Mouse (Mus musculus): ENCODE results near the gene Gm28308. TPM values are rescaled to one million over a fixed set of nuclear protein-coding genes. Genes with fewer than 3 reads are reported as not detected.

Gene Gm28308
- total RNA-seq, 2 experiments from 2014 or later = not detected

DNA sequence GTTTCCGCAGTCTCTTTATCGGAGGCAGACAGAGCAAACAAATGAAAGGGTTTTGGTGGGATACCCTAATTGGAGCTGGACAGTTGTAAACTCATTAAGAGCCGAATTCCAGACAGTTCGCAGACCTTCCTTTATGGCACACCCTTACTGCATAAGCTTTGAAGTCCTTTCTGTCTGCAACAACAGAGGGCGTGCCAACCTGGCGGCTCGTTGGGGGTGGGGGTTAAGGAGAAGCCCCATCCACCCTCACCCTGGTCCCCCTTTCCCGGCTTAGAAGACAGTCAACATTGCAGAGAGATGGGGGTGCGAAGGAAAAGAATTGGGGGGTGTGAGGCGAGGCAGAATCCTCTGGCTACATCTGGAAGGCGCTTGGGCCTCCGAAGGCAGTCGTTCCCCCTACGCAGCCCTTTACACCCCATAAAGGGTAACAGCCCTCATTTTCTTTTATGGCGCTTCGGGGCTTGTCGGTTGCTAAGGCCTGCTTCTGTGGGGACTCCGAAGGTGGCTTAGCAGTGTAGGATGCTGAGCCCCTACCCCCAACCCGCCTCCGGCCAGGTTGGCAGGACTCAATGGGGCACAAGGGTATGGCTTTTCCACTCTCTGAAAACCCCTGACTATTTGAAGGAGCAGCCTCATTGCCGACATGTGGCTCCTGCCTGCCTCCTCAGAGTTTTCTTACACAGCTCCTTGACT is 9.0 kb upstream of the Gm28308 start:
- 0 out of 2 replicates have a peak, but pooled peaks have one; percentile 25 for ATAC-seq (replicated peaks; ENCODE audit: low FRiP score, poor library complexity, severe bottlenecking)

DNA sequence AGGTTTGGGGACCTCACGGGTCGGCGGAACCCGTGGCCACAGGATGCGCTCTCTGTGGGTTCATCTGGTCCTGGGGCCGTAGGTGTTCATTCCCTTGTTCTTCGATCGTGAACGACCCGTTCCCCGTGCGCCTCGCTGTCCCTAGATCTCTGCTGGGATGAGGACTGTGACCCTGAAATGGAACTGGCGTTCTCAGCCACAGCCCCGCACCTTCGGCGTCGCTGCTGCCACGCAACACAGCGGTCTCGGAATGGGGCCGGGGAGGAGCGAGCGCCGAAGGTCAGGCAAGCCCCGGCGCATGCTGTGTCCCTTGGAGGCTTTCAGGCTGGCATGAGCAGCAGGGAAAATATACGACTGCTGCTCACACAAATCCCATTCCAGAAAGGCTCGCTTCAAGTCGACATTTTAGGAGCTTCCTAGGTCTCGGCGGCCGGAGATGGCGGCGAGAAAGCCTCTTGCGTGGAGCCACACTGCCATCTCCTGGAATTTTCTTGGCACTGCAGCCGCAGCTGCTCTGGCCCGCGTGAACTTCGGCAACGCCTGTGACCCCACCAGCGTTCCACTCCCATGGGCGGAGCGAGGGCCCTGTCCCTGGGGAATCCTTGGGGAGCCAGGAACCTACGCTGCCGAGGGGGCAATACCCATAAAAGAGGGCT is 8.3 kb upstream of the Gm28308 start, which contains the start of gene Hoxa7:
Gene Hoxa7 (minus strand): TSS at position 518 of the 656 bp plus-strand sequence.
- ATAC-seq (replicated peaks; ENCODE audit: low FRiP score, poor library complexity, severe bottlenecking) = peak; percentile 75

DNA sequence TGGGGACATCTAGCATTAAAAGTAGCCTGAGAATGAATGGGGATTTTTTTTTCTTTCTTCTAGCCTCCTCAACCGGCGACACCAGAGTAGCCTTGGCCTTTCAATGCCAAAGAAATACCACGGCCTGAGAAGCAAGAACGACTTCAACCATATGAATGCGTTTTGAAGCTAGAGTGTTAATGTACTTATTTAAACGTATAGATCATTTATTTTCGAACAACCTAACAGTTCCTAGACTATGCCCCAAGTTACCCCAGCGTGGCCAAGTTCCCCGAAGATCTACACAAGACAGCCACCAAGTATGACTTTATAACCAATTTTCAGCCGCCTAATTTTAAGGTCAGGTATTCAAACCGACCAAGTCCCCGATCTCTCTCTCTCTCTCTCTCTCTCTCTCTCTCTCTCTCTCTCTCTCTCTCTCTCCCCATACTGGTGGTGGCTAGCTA is 7.7 kb upstream of the Gm28308 start:
- ATAC-seq (replicated peaks; ENCODE audit: low FRiP score, poor library complexity, severe bottlenecking) = no peak

DNA sequence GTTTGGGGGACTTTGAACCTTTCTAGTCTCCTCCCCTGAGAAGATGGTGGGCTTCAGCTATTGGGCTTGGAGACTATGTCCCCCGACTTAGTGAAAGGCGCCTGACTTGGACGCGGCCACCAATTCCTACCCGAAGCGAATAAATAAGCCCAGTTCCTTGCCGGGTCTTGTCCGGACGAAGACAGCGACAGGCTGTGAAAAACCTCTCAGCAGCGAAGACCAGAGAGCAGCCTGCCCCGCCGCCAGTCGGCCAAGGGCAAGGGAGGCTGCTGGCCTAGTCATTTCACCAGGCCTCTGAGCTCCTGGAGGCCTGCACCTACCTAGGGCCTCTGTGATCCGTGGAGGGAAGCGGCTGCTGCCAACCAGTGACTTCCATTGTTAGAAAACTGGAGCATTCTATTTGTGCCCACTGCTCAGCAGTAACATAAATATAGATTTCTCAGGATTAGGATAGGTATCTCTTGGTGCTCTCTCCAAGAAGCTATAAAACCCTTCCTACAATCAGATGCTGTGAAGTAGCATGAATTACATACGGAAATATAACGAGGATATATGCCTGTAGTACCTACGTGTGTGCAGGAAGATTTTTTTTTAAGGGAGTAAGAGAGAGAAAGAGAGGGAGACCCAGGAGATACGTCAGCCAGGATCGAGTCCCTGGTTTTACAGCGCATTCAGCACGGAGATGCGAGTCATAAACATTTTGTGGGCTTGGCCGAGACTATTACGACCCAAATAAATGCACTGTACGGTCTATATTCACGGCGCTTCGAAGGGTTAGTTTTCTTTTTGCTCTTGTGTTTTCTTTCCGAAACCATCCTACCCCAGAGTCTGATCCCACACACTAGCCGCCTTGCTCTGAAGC is 7.1 kb upstream of the Gm28308 start:
- ATAC-seq (replicated peaks; ENCODE audit: low FRiP score, poor library complexity, severe bottlenecking) = no peak

DNA sequence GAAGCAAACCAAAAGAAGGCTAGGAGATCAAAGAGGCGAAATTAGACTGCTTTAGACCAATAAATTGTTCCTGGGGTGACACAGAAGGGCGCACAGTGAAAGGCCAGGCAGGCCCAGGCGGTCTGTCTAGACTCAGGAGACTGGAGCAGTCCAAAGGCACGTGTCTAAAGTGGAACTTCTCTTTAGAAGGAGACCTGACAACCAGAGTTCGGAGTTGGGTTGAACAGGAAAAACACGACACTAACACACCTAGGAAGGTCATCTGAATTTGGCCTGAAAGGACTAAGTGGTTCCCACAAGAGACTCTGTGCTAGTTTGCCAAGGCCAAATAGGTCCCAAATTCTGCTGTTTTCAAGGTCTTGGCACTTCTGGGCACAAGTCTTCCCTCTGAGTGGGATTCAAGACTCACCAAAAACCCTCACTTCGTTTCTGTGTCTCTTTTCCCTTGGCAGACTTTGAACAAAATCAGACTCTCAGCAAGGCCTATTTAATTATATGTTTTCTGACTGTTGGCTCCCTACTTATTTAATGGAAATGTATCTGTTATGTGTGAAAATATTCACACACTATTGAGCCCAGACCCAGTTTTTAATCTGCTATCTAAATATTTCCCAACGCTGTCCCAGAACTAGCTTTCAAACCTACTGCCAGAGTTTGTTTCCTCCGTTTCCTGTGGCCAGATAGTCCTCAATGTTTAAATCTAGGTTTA is 6.2 kb upstream of the Gm28308 start:
- no peak for ATAC-seq (replicated peaks; ENCODE audit: low FRiP score, poor library complexity, severe bottlenecking)

DNA sequence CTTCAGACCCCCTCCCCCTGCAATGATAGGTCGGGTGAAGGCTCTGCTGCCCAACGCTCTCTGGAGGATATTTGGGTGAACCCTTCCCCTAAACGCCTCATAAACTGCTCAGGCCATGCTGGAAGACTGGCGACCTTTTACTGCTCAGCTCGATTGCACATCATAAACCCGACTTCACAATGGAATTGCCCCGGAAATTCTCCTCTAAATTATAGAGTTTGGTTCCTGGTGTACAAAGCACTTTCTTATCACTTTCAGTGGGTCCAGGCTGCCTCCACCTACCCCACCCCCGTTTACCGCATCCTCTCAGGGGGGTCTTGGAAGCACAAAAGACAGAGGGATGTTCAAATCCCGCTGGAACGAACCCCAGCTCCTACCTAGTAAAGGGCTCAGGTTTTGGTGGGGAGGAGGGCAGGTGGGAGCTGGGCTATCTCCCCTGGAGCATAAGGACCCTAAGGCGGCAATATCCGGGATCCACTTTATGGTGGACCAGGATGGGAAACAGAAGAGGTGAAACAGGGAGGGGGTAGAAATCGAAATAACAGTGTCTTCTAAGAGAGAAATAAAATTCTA is 5.6 kb upstream of the Gm28308 start:
- ATAC-seq (replicated peaks; ENCODE audit: low FRiP score, poor library complexity, severe bottlenecking) = no peak

DNA sequence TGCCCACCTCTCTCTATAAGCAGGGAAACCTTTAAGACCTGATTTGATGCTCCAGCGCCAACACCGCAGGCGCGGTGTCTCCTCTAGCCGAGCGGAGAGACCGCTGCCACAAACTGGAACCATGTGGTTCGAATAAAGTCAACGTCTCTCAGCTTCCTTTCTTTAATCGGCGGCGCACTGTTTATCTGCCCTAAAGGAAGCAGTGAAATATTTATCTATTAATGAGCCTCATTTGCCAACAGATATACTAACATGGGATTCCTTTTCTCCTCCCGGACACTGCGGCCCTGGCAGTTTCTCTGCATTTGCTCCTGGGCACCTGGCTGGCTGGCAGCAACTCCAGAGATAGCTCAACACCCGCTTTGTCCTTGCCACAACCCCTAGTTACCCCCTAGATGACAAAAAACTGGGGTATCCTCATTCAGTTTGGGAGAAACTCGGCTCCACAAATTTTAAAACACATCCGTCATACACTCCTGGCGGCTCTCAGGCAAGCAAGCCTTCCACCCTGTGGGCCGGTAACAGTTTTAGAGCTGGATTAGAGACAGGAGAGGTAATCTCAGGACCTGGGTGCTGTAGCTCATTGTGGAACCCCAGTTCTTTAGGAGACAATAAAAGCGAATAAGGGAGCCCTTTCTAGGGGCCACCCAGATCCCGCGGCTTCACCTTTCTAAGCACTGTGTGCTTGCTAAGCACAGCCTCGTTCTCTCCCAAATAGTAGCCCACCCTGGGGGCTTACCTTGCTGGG is 4.9 kb upstream of the Gm28308 start:
- no peak for ATAC-seq (replicated peaks; ENCODE audit: low FRiP score, poor library complexity, severe bottlenecking)

DNA sequence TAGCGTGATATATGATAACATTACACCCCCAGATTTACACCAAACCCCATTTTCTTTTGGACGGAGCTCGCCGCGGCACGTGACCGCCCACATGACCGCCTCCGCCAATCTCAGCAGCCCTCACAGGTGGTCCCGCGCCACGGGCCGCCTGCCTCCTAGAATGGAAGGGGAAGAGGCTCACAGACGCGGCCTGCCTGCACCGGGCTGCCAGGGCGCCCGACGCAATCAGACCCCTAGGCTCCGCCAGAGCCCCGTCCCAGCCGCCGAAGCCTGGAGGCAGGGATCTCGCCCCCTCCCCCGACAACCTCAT is 4.3 kb upstream of the Gm28308 start:
- ATAC-seq (replicated peaks; ENCODE audit: low FRiP score, poor library complexity, severe bottlenecking) = no peak

DNA sequence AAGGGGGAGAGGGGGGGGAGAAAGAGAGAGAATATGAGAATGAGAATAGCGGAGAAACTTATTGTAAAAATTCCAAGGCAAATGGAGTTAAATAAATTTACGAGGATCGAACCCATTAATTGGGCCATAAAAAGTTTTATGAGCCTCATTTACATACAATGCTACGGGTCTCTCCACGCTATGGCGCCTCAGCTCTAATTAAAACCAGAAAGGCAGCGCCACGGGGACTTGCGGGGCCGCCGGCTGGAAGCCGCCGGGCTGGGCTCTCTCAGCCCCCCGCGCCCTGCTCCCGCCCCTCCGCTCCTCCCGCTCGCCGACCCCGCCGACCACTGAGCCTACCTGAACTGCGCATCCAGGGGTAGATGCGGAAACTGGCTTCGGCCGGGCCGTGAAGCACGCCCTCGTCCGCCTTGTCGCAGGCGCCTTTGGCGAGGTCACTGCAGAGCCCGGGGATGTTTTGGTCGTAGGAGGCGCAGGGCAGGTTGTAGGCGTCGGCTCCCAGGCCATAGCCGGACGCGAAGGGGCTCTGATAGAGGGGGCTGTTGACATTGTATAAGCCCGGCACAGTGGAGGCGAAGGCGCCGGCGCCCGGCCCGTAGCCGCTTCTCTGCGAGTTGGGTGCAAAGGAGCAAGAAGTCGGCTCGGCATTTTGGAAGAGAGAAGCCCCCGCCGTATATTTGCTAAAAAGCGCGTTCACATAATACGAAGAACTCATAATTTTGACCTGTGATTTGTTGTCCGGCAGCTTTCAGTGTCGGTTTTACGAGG is 3.7 kb upstream of the Gm28308 start:
- ATAC-seq (replicated peaks; ENCODE audit: low FRiP score, poor library complexity, severe bottlenecking) = no peak

DNA sequence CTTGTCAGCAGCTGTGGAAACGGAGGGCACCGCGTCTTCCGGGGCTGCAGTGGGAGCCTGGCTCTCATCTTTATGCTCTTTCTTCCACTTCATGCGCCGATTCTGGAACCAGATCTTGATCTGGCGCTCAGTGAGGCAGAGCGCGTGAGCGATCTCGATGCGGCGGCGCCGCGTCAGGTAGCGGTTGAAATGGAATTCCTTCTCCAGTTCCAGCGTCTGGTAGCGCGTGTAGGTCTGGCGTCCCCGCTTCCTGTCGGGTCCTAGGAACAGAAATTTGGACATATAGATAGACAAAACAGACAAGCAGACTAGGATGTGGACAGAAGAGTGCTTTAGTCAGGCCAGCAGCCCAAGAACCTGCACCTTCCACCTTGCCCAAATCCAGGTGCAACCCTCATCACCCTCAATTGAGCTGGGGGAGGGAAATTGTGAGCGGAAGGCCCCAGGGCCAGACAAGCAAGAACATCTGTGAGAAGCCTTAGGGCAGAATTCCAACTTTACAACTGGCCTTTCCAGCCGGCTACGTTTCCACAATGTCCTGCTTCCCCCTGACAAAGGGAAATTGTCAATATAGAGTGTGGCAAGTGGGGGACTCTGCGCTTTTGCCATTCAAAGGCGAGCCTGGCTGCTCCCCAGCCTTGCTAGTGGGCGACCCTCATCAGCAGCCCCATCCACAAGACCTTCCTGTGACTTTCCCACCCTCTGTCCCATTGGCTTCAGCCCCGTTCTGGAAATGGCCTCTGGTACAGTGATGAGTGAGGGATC is 2.8 kb upstream of the Gm28308 start:
- ATAC-seq (replicated peaks; ENCODE audit: low FRiP score, poor library complexity, severe bottlenecking) = no peak

DNA sequence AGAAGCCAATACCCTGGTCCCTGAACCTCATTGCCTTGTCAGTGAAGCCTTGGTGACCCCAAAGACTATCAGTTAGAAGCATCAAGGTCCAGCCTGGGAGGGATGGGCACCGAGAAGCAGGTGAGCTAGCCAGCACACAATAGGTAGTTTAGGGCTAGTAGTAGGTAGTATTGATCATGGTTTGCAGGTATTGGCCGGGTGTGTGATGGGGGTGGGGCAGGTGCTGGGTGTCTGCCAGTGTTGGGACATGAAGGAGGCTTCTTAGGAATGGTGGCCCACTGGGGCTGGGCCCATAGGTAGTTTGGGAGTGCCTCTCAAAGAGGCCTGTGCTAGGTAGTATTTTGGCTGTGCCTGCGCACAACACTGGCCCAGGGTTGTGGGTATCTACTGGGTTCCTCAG is 1.9 kb upstream of the Gm28308 start:
- no peak for ATAC-seq (replicated peaks; ENCODE audit: low FRiP score, poor library complexity, severe bottlenecking)

DNA sequence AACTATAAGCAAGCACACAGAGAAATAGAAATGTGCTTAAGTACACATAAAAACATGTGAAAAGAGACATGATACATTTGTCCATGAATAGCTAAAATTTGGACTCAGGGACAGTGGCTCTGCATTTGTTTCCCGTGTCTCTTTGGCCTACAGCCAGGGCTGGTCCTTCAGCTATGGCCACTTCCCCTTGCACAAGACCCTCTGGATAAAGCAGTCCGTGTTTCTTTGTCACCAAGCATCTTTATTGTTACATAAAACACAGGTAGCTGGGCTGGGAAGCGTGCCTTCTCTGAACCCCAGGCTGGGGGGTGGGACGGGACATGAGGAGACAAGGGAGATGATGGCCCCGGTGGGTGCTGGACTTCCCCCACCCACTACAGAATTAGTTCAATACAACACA is 1.1 kb upstream of the Gm28308 start:
- no peak for ATAC-seq (replicated peaks; ENCODE audit: low FRiP score, poor library complexity, severe bottlenecking)

DNA sequence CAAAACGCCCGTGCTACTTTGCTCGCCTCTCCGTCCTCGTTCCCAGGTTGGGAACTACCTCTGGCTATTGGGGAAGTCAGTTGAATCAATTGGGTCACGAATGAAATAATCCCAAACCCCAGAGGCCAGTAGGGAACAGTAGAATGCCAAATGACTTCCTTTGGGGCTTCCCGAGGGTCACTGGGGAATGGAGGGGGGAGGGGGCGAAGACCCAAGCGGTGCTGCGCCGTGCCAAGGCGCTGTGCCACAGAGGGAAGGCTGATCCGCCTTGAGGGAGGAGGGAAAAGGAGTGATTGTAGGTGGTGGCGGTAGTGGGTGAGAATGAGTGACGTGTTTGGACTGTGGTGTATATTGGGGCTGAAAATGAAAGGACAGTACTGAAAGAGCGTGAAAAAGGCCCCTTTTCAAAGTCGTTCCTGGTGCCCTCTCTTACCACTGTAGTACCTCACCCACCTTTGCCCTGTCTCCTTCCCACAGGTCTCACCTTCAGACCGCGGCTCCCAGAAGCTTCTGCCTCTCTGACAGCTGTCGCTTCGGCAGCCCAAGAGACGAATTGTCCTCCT is 502 bp downstream of the Gm28308 start:
- no peak for ATAC-seq (replicated peaks; ENCODE audit: low FRiP score, poor library complexity, severe bottlenecking)

DNA sequence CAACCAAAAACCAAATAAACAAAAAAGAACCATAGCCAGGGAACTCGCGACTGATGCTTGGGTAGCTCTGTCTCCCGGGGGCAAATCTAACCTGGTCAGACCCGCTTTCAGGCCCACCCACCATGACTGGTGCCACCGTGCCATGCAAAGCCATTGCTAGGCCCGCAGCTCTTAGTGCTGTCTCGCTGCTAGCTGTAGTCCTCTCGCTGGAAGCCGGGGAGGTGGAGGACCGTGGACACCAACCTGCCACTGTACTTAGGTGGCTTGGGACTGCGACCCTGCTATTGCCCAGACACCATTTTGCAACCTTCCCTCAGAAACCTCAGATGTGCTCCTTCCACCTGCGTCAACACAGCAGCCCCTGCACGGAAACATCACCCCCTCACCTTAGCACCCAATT is 1.2 kb downstream of the Gm28308 start:
- no peak for ATAC-seq (replicated peaks; ENCODE audit: low FRiP score, poor library complexity, severe bottlenecking)

DNA sequence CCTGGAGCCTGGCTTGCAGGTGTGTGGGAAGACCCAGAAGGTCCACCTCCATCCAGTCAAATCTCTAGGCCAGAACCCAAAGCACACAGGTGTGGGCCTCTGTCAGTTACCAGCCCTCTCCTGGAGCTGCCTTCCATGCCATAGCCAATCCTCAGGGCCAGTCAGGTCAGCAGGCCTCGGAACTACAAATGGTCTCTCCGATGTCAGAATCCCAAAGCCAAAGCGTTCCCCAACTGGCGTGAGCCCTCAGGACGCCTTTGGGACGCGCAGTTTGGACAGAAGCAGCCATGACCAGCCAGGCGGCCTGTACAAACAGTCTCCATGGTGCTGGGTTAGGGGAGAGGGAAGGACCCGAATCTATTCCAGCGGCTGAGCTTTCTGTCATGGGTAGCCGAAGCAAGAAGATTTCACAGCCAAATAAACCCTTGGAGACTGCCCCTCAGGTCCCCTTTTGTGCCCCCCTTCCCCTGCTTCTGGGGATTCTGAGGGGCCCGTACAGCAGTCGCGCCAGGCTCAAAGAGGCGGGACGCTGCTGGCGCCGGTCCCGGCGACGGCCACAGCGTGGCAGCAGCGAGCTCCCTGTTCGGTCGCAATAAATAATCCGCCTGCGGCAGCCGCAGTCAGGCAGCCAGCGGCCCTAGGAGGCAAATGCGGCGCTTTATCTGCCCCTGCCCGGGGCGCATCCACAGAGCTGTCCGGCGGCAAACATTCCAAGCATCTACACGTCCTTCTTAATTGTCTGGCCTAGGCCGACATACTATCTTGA is 1.8 kb downstream of the Gm28308 start:
- ATAC-seq (replicated peaks; ENCODE audit: low FRiP score, poor library complexity, severe bottlenecking) = no peak

DNA sequence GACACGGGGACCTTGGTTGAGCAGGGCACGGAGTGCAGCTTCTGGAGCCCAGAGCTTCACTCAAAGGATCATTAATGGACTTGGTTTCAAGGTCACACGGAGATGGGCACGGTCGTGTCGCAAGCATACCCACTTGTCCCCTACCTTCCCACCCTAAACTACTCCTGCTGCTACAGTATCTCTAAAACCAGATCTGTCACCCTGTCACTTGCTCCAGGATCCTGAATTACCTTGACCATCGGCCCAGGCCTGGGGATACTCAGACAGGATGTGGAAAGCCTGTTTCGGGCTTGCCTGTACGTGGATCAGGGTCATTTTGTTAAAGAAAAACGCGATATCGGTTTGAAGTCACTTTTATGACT is 3.5 kb downstream of the Gm28308 start:
- ATAC-seq (replicated peaks; ENCODE audit: low FRiP score, poor library complexity, severe bottlenecking) = no peak
